Mouse (Mus musculus) lung, postnatal 0 days (tissue): Measurements from ENCODE around the gene Mbnl2.

ENCODE experiments used
- CTCF ChIP-seq: IDR thresholded peaks from 2 replicates; pipeline ENCODE4 v1.5.1; 2016; ENCODE audit warnings: antibody characterized with exemption, mild to moderate bottlenecking
- EP300 ChIP-seq: IDR thresholded peaks from 2 replicates; pipeline ENCODE4 v1.6.1; 2016; ENCODE audit warnings: antibody characterized with exemption, mild to moderate bottlenecking, control low read depth

DNA sequence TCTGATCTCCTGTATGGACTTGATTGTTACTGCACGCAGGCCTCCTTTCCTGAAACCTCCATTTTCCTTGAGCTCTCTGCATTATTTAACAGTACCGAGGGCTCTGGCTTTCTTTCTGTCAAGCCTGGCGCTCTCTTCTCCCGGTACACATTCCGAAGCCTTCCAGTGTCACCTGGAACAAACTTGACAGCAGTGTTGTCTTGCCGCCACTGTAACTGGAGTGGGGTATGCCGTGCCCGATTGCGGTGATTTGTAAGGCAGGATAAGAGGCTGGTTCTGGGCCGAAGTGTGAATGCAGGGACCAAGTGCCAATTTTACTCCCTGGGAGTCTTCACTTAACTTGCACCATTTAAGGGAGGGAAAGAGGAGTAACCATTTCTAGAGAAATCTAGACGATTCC is 77.7 kb downstream of the Mbnl2 start:
- no peak for TF ChIP-seq CTCF
- no peak for TF ChIP-seq EP300
